Mouse (Mus musculus) lung, adult 2 months (tissue): ENCODE data around the gene Prmt1.

Experiments
- CTCF ChIP-seq: fragments of 200-500 bp; IDR thresholded peaks from 2 replicates; pipeline ENCODE4 v1.5.1; 2011; ENCODE audit warnings: mild to moderate bottlenecking, low read length, control low read depth; ENCODE audit not compliant: insufficient read depth
- POLR2A ChIP-seq: fragments of 200-500 bp; IDR thresholded peaks from 2 replicates; pipeline ENCODE4 v1.6.1; 2011; ENCODE audit warnings: low read depth, mild to moderate bottlenecking, control low read depth, low read length, borderline replicate concordance; ENCODE audit errors: extremely low read depth

- TF ChIP-seq CTCF (no peak), POLR2A (no peak)
Observed at GRCm38 (mm10) chr7:45013366-45014095, 27.2 kb upstream of the Prmt1 start.
